Mouse (Mus musculus): ENCODE measurements around the gene Gli1. TPM values are rescaled to one million over a fixed set of nuclear protein-coding genes. Genes with fewer than 3 reads are reported as not detected.
"Not testable (repeated sequence)": the region's sequence is repeated elsewhere in the genome, so short reads cannot be mapped to it uniquely, and the experiment has no call there.

The Gli1 gene
- polyA plus RNA-seq, 1 experiment from 2014 or later, result 1.2 TPM

DNA sequence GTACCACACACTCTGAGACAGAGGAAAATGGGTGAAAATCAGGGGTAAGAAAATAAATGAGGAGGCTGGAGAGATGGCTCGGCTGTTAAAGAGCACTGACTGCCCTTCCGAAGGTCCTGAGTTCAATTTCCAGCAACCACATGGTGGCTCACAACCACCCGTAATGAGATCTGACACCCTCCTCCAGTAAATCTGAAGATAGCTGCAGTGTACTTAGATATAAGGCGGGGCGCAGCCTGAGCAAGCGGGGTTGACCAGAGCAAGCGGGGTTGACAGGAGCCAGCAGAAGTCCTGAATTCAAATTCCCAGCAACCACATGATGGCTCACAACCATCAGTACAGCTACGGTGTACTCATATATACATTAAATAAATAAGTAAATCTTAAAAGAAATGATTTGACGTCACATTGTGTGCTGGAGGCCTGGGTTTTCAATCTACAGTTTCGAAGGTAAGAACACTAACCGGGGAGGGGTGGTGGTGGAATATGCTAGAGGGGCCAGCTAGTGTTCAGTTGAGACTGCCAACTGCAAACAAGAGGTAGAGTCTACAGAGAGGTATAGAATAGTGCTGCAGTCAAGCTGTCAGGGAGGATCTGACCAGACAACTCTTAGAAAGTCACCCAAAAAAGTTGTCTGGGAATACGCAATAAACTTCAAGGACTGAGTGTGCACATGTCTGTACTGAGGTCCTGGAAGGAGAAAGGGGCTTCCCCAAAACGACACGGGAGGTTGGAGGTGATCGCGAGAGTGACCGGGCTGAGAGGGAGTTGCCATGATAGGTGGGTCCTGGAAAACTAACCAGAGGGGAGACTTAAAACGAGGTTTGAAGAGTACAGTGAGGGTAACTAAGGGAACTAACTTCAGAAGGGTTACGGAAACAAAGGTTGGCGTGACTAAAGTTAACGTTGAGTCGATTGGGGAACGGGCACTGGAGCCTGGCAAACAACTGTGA, 31.0 kb downstream of the Gli1 start:
- Histone ChIP-seq H3K4me2 (ENCODE audit: low read length) (peak overlapping the region; percentile 81), H3K36me3 (ENCODE audit: control insufficient read depth, insufficient read depth, low read length) (peaks cover 35% of the 10 kb centered on the region), H3K4me3 (replicated peaks; ENCODE audit: low read depth, low read length) (peak overlapping the region; percentile 65), H3K27me3 (ENCODE audit: control insufficient read depth, insufficient read depth, low read length) (no peaks in the 10 kb centered on the region), H3K9ac (replicated peaks; ENCODE audit: low read length) (peak overlapping the region; percentile 73), H3K9me3 (ENCODE audit: control insufficient read depth, low read length) (no peaks in the 10 kb centered on the region), H3K4me1 (ENCODE audit: control insufficient read depth, insufficient read depth, low read length) (peaks cover 8% of the 10 kb centered on the region; the same call in 1 of the 2 replicates), H3K27ac (replicated peaks; ENCODE audit: low read depth, low read length) (peak overlapping the region; percentile 67)
- WGBS, result 40% methylated on average over 23 of the region's 23 CpGs
- ATAC-seq (ENCODE audit: low FRiP score, low TSS enrichment) (peak; percentile 53), DNase-seq (no peak)

- H3K27ac ChIP-seq (replicated peaks; ENCODE audit: low read depth, low read length); H3K27me3 ChIP-seq (ENCODE audit: control insufficient read depth, insufficient read depth, low read length); H3K9me3 ChIP-seq (ENCODE audit: control insufficient read depth, low read length); DNase-seq; H3K4me3 ChIP-seq (replicated peaks; ENCODE audit: low read depth, low read length); ATAC-seq (ENCODE audit: low FRiP score, low TSS enrichment); H3K9ac ChIP-seq (replicated peaks; ENCODE audit: low read length); H3K4me1 ChIP-seq (ENCODE audit: control insufficient read depth, insufficient read depth, low read length); H3K4me2 ChIP-seq (ENCODE audit: low read length): not testable (repeated sequence)
- WGBS, result 81% methylated on average over 3 of the region's 3 CpGs
- H3K36me3 ChIP-seq (ENCODE audit: control insufficient read depth, insufficient read depth, low read length), result peaks cover 51% of the 10 kb centered on the region
Observed at GRCm38 (mm10) chr10:127309167-127309566, 32.6 kb downstream of the Gli1 start.

GRCm38 (mm10) chr10:127303136-127303535, 38.6 kb downstream of the Gli1 start:
- DNase-seq, result no peak
- H3K4me2 ChIP-seq (ENCODE audit: low read length), result no peak overlapping the region
- ATAC-seq (ENCODE audit: low FRiP score, low TSS enrichment), result no peak
- no peak overlapping the region for H3K4me3 ChIP-seq (replicated peaks; ENCODE audit: low read depth, low read length)
- no peaks in the 10 kb centered on the region for H3K9me3 ChIP-seq (ENCODE audit: control insufficient read depth, low read length)
- WGBS, result 94% methylated on average over 11 of the region's 11 CpGs
- H3K27ac ChIP-seq (replicated peaks; ENCODE audit: low read depth, low read length), result no peak overlapping the region
- H3K36me3 ChIP-seq (ENCODE audit: control insufficient read depth, insufficient read depth, low read length), result peaks cover 96% of the 10 kb centered on the region
- H3K4me1 ChIP-seq (ENCODE audit: control insufficient read depth, insufficient read depth, low read length), result no peaks in the 10 kb centered on the region
- H3K9ac ChIP-seq (replicated peaks; ENCODE audit: low read length), result no peak overlapping the region
- no peaks in the 10 kb centered on the region for H3K27me3 ChIP-seq (ENCODE audit: control insufficient read depth, insufficient read depth, low read length)

DNA sequence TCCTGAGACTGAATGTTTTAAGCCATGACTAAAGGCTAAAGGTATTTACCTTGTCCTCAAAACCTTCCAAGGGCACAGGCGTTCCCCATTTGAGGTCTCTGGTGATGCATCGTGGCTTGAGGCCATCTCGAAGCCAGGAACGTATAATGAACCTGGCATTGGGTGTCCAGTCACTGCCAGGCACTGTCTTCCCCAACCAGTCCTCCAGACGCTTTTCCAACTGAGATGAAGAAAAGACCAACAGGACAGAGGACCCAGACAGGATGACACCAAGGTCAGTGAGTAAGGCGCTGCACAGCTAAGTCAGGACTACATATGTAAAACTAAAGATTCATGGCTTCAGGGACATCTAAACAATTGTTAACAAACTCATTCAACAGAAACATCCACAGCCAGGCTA, 41.4 kb downstream of the Gli1 start:
- no peak overlapping the region for H3K27ac ChIP-seq (replicated peaks; ENCODE audit: low read depth, low read length)
- H3K4me1 ChIP-seq (ENCODE audit: control insufficient read depth, insufficient read depth, low read length), result no peaks in the 10 kb centered on the region
- H3K27me3 ChIP-seq (ENCODE audit: control insufficient read depth, insufficient read depth, low read length), result no peaks in the 10 kb centered on the region
- WGBS, result 95% methylated on average over 6 of the region's 6 CpGs
- peaks cover 95% of the 10 kb centered on the region for H3K36me3 ChIP-seq (ENCODE audit: control insufficient read depth, insufficient read depth, low read length)
- no peak overlapping the region for H3K9ac ChIP-seq (replicated peaks; ENCODE audit: low read length)
- DNase-seq (no peak), ATAC-seq (ENCODE audit: low FRiP score, low TSS enrichment) (no peak)
- H3K4me3 ChIP-seq (replicated peaks; ENCODE audit: low read depth, low read length), result no peak overlapping the region
- no peak overlapping the region for H3K4me2 ChIP-seq (ENCODE audit: low read length)
- H3K9me3 ChIP-seq (ENCODE audit: control insufficient read depth, low read length), result no peaks in the 10 kb centered on the region

- WGBS, result 93% methylated on average over 16 of the region's 16 CpGs
- Histone ChIP-seq H3K4me1 (ENCODE audit: control insufficient read depth, insufficient read depth, low read length) (peaks cover 1% of the 10 kb centered on the region), H3K27me3 (ENCODE audit: control insufficient read depth, insufficient read depth, low read length) (no peaks in the 10 kb centered on the region), H3K4me3 (replicated peaks; ENCODE audit: low read depth, low read length) (no peak overlapping the region), H3K27ac (replicated peaks; ENCODE audit: low read depth, low read length) (no peak overlapping the region), H3K36me3 (ENCODE audit: control insufficient read depth, insufficient read depth, low read length) (peaks cover 88% of the 10 kb centered on the region), H3K9me3 (ENCODE audit: control insufficient read depth, low read length) (no peaks in the 10 kb centered on the region), H3K4me2 (ENCODE audit: low read length) (no peak overlapping the region), H3K9ac (replicated peaks; ENCODE audit: low read length) (no peak overlapping the region)
- ATAC-seq (ENCODE audit: low FRiP score, low TSS enrichment), result no peak
- DNase-seq, result no peak
Observed at GRCm38 (mm10) chr10:127297015-127297871, 44.5 kb downstream of the Gli1 start.

DNA sequence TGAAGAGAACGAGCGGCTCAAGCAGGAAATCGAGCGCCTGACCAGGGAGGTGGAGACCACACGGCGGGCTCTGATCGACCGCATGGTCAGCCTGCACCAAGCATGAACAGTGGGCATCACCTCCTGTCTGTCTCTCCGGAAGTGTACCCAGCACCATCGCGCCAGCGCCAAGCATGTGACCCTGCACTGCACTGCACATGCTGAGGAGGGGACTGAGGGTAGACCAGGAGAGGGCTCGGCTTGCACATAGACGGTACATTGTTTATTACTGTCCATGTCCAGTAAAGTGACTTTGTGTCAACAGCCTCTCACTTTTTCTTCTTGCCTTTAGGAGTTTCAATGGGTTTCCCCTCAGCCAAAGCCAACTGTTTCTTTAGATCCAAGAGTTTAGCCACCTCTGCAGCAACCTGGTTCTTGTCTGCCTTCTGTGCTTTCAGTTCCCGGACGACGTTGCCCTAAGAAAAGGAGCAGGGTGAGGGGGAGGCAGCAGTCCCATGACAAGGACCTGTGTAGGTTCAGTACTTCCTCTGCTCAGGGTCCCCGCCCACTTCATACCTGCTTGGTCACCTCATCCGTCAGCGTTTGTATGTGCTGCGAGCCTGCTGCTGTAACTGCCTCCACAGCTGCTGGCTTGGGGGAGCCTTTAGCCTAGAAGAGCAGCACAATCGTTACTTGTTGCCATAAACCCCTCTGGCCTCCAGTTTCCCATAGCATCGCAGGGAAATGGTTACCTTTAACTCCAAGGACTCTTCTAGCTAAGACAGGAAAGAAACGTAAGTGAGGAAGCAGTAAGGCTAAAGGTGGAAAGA, 45.6 kb downstream of the Gli1 start:
- H3K4me2 ChIP-seq (ENCODE audit: low read length), result no peak overlapping the region
- DNase-seq, result no peak
- no peaks in the 10 kb centered on the region for H3K9me3 ChIP-seq (ENCODE audit: control insufficient read depth, low read length)
- no peak overlapping the region for H3K27ac ChIP-seq (replicated peaks; ENCODE audit: low read depth, low read length)
- H3K36me3 ChIP-seq (ENCODE audit: control insufficient read depth, insufficient read depth, low read length), result peaks cover 78% of the 10 kb centered on the region
- no peak for ATAC-seq (ENCODE audit: low FRiP score, low TSS enrichment)
- H3K4me3 ChIP-seq (replicated peaks; ENCODE audit: low read depth, low read length), result no peak overlapping the region
- H3K9ac ChIP-seq (replicated peaks; ENCODE audit: low read length), result no peak overlapping the region
- WGBS, result 93% methylated on average over 24 of the region's 24 CpGs
- H3K27me3 ChIP-seq (ENCODE audit: control insufficient read depth, insufficient read depth, low read length), result no peaks in the 10 kb centered on the region
- peaks cover 10% of the 10 kb centered on the region for H3K4me1 ChIP-seq (ENCODE audit: control insufficient read depth, insufficient read depth, low read length)

DNA sequence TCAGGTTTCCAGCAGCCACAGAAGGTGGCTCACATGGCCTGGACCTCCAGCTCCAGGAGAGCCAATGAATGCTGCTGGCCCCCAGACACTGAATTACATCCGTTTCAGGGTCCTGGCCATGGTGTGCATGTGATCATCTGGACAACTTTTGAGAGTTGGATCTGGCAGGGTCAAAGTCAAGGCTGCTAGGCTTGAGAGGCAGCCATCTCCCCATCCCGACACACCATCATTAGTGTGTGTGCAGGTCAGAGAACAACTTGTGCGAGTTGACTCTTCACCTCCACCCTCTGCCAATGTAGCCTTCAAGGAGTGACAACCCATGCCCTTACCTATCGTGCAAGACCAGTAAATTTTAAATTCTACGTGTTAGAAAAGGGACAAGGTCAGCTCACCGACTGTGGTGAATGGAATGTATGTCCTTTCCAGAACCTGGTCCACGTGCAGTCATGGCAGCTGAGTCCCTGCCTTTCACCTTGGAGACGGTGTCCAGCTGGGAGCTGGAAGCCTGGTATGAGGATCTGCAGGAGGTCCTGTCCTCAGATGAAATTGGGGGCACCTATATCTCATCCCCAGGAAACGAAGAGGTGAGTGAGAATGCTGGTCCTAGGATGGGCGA, 46.8 kb downstream of the Gli1 start:
- H3K36me3 ChIP-seq (ENCODE audit: control insufficient read depth, insufficient read depth, low read length), result peaks cover 66% of the 10 kb centered on the region
- no peak for ATAC-seq (ENCODE audit: low FRiP score, low TSS enrichment)
- no peak overlapping the region for H3K4me3 ChIP-seq (replicated peaks; ENCODE audit: low read depth, low read length)
- no peak overlapping the region for H3K9ac ChIP-seq (replicated peaks; ENCODE audit: low read length)
- H3K4me1 ChIP-seq (ENCODE audit: control insufficient read depth, insufficient read depth, low read length), result peaks cover 11% of the 10 kb centered on the region
- no peaks in the 10 kb centered on the region for H3K9me3 ChIP-seq (ENCODE audit: control insufficient read depth, low read length)
- no peak overlapping the region for H3K27ac ChIP-seq (replicated peaks; ENCODE audit: low read depth, low read length)
- H3K4me2 ChIP-seq (ENCODE audit: low read length), result no peak overlapping the region
- DNase-seq, result no peak
- H3K27me3 ChIP-seq (ENCODE audit: control insufficient read depth, insufficient read depth, low read length), result no peaks in the 10 kb centered on the region
- WGBS, result 93% methylated on average over 10 of the region's 10 CpGs

- H3K4me2 ChIP-seq (ENCODE audit: low read length), result no peak overlapping the region
- no peaks in the 10 kb centered on the region for H3K9me3 ChIP-seq (ENCODE audit: control insufficient read depth, low read length)
- no peaks in the 10 kb centered on the region for H3K27me3 ChIP-seq (ENCODE audit: control insufficient read depth, insufficient read depth, low read length)
- H3K27ac ChIP-seq (replicated peaks; ENCODE audit: low read depth, low read length), result no peak overlapping the region
- DNase-seq (no peak), ATAC-seq (ENCODE audit: low FRiP score, low TSS enrichment) (no peak)
- H3K36me3 ChIP-seq (ENCODE audit: control insufficient read depth, insufficient read depth, low read length), result peaks cover 52% of the 10 kb centered on the region
- 89% methylated on average over 3 of the region's 3 CpGs for WGBS
- no peak overlapping the region for H3K9ac ChIP-seq (replicated peaks; ENCODE audit: low read length)
- H3K4me1 ChIP-seq (ENCODE audit: control insufficient read depth, insufficient read depth, low read length), result peaks cover 20% of the 10 kb centered on the region
- H3K4me3 ChIP-seq (replicated peaks; ENCODE audit: low read depth, low read length), result no peak overlapping the region
Observed at GRCm38 (mm10) chr10:127293590-127294113, 48.1 kb downstream of the Gli1 start.
